Comparison of ENCODE assay signal across 17 mouse cellular contexts in genomic region chr6:77604642-77605392, GRCm38 (mm10).
DNase-seq lines count a peak whose midpoint lies in the region; ATAC-seq and TF ChIP-seq lines count a peak whose summit lies in the region.
"Had no signal": no experiment of that assay in that cellular context is flagged by ENCODE, and none has a peak within 500 bp of the region (broad histone marks: within the 10 kb centered on the region; RNA-seq: fewer than 3 reads in every experiment).

No protein-coding gene starts in this region.

- WGBS in neural tube, embryonic 15.5 days = 92% methylated on average over 14 of the region's 14 CpGs

- H3K4me2 ChIP-seq in neural tube, embryonic 15.5 days = no peak overlapping the region
- H3K4me2 ChIP-seq: embryonic facial prominence, embryonic 15.5 days; forebrain, embryonic 15.5 days; hindbrain, embryonic 13.5 days had no signal

- no peak for DNase-seq in layer of hippocampus, adult 2 months (ENCODE audit: low spot score in 2 of 2)
- DNase-seq in layer of hippocampus, adult 18-20 months (ENCODE audit: low spot score in 2 of 2) = no peak
- peak; percentile 89 for DNase-seq in kidney, adult 9 months
- peak; percentile 19 for DNase-seq in kidney, postnatal 10 days
- no peak for DNase-seq in c-Kit-positive CD71-positive TER-119-positive erythroid progenitor cells, embryonic 14.5 days (ENCODE audit: low spot score)
- DNase-seq: adrenal gland, postnatal 25 days; gastrocnemius, postnatal 36 days; heart, adult 18-20 months; heart, postnatal 10 days had no signal

- peak overlapping the region; percentile 83 for H3K27ac ChIP-seq in layer of hippocampus, adult 2 months
- H3K27ac ChIP-seq in neural tube, embryonic 15.5 days (replicated peaks) = no peak overlapping the region
- H3K27ac ChIP-seq: embryonic facial prominence, embryonic 15.5 days; forebrain, embryonic 10.5 days; forebrain, embryonic 15.5 days; heart, embryonic 10.5 days; hindbrain, embryonic 13.5 days had no signal

- no peak for ATAC-seq in neural tube, embryonic 15.5 days (ENCODE audit: low FRiP score)
- ATAC-seq in granulocyte monocyte progenitor cell, adult 5-6 weeks (replicated peaks; ENCODE audit: poor library complexity, severe bottlenecking) = no peak

- H3K9ac ChIP-seq in neural tube, embryonic 15.5 days (replicated peaks) = no peak overlapping the region
- H3K9ac ChIP-seq: embryonic facial prominence, embryonic 15.5 days; forebrain, embryonic 15.5 days; hindbrain, embryonic 13.5 days had no signal

- H3K4me1 ChIP-seq in neural tube, embryonic 15.5 days = no peaks in the 10 kb centered on the region
- H3K4me1 ChIP-seq: embryonic facial prominence, embryonic 15.5 days; forebrain, embryonic 10.5 days; heart, embryonic 10.5 days; hindbrain, embryonic 13.5 days had no signal

- H3K4me3 ChIP-seq in layer of hippocampus, adult 2 months = no peak overlapping the region
- H3K4me3 ChIP-seq in neural tube, embryonic 15.5 days (replicated peaks) = no peak overlapping the region
- H3K4me3 ChIP-seq: embryonic facial prominence, embryonic 15.5 days; erythroblast, embryonic 14.5 days; forebrain, embryonic 10.5 days; forebrain, embryonic 15.5 days; heart, embryonic 10.5 days; hindbrain, embryonic 13.5 days had no signal

- H3K36me3 ChIP-seq in neural tube, embryonic 15.5 days = no peaks in the 10 kb centered on the region
- H3K36me3 ChIP-seq: embryonic facial prominence, embryonic 15.5 days; forebrain, embryonic 10.5 days; forebrain, embryonic 15.5 days; heart, embryonic 10.5 days; hindbrain, embryonic 13.5 days had no signal

- H3K27me3 ChIP-seq in neural tube, embryonic 15.5 days (replicated peaks) = no peaks in the 10 kb centered on the region
- H3K27me3 ChIP-seq: embryonic facial prominence, embryonic 15.5 days; forebrain, embryonic 15.5 days; hindbrain, embryonic 13.5 days had no signal

- no peak for TF ChIP-seq CTCF in layer of hippocampus, adult 2 months (conservative IDR thresholded peaks at IDR 0.05)

- no peaks in the 10 kb centered on the region for H3K9me3 ChIP-seq in neural tube, embryonic 15.5 days (replicated peaks)
- H3K9me3 ChIP-seq: embryonic facial prominence, embryonic 15.5 days; forebrain, embryonic 10.5 days; forebrain, embryonic 15.5 days; heart, embryonic 10.5 days; hindbrain, embryonic 13.5 days had no signal

Comparison
In these comparisons a context has a peak if more than half of its experiments do, and no peak if none do; other contexts are left out.
1. DNase-seq: peak in kidney, adult 9 months (single experiment) and kidney, postnatal 10 days (single experiment); none in layer of hippocampus, adult 2 months (0 of 2), layer of hippocampus, adult 18-20 months (0 of 2) and c-Kit-positive CD71-positive TER-119-positive erythroid progenitor cells, embryonic 14.5 days (single experiment).